Mouse (Mus musculus): ENCODE data around the gene Vmn1r6. TPM values are rescaled to one million over a fixed set of nuclear protein-coding genes. Genes with fewer than 3 reads are reported as not detected.
"Not testable (repeated sequence)": the region's sequence is repeated elsewhere in the genome, so short reads cannot be mapped to it uniquely, and the experiment has no call there.

The Vmn1r6 gene
- not detected for total RNA-seq (2021)
- long read RNA-seq, experiment 1: 0 reads
- long read RNA-seq, experiment 2: 0 reads

- DNase-seq: no peak
These were observed at the start of gene Vmn1r6 for GRCm38 (mm10) chr6:56996943-56997342. Gene Vmn1r6 (plus strand): TSS chr6:56997243.

DNA sequence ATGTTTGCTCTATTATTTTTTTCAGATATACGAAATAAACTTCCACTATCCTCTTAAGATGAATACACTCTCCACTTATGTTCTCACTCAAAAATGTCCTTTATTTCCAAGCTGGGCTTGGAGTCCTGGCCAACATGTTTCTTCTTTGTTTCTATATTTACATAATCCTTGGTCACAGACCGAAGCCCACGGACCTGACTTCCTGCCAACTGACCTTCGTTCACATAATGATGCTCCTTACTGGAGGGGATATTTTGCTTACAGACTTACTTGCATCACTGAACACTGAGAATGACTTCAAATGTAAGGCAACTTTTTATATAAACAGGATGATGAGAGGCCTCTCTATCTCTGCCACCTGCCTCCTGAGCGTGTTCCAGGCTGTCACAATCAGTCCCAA, 40.6 kb upstream of the Vmn1r6 start:
- DNase-seq: no peak

- DNase-seq: no peak
These were observed 27.1 kb upstream of the Vmn1r6 start, which contains the start of gene Vmn1r5 for GRCm38 (mm10) chr6:56969973-56970372. Gene Vmn1r5 (plus strand): TSS chr6:56970273.

GRCm38 (mm10) chr6:57025224-57025623, 28.2 kb downstream of the Vmn1r6 start, which contains the start of gene Vmn1r7:
Gene Vmn1r7 (minus strand): TSS chr6:57025324.
- DNase-seq: not testable (repeated sequence)

- DNase-seq: no peak
These were observed 34.9 kb downstream of the Vmn1r6 start, which contains the start of gene Vmn1r8 for GRCm38 (mm10) chr6:57031984-57032383. Gene Vmn1r8 (plus strand): TSS chr6:57032284.

GRCm38 (mm10) chr6:57034674-57035073, 37.6 kb downstream of the Vmn1r6 start:
- DNase-seq: no peak

Other genes with a start within 250 kb of the Vmn1r6 start
- gene Kbtbd2, start 199.4 kb upstream of the Vmn1r6 start, total RNA-seq (2021): 10 to 100 TPM; 18.9 to 21.4 TPM
- gene Fkbp9, start 165.2 kb upstream of the Vmn1r6 start, total RNA-seq (2021): 10 to 100 TPM; 48.1 to 54.0 TPM
- 10 to 100 TPM; 48.6 to 69.3 TPM for gene Nt5c3, start 73.3 kb upstream of the Vmn1r6 start, total RNA-seq (2021)
- under 1 TPM in 1 of 2 experiments, not detected in 1; 0.21 TPM for gene Vmn1r4, start 73.2 kb upstream of the Vmn1r6 start, total RNA-seq (2021)
- not detected for gene Vmn1r5, start 27.0 kb upstream of the Vmn1r6 start, total RNA-seq (2021)
- not detected for gene Vmn1r7, start 28.1 kb downstream of the Vmn1r6 start, total RNA-seq (2021)
- not detected for gene Vmn1r8, start 35.0 kb downstream of the Vmn1r6 start, total RNA-seq (2021)
- not detected for gene Vmn1r9, start 69.5 kb downstream of the Vmn1r6 start, total RNA-seq (2021)
- not detected for gene Vmn1r10, start 112.2 kb downstream of the Vmn1r6 start, total RNA-seq (2021)
- gene Vmn1r11, start 136.2 kb downstream of the Vmn1r6 start, total RNA-seq (2021): not detected
- gene Vmn1r12, start 159.7 kb downstream of the Vmn1r6 start, total RNA-seq (2021): not detected
- gene Vmn1r13, start 206.0 kb downstream of the Vmn1r6 start, total RNA-seq (2021): not detected
- gene Vmn1r14, start 234.4 kb downstream of the Vmn1r6 start, total RNA-seq (2021): not detected